Mouse (Mus musculus) CD8-positive naive resting alpha-beta T cell, adult 2 months (primary cell): ENCODE data around the gene Trim14.

Source experiments
- DNase-seq, 2 experiments: peaks; one replicate each; pipeline ENCODE4 v3.0.0; 2022; ENCODE audit warnings: low read depth in 2 of 2, low spot score in 2 of 2

Trim14 gene

GRCm38 (mm10) chr4:46447461-46447860 is 88.5 kb downstream of the Trim14 start:
- DNase-seq, result no peak

- DNase-seq, result no peak
These were observed 90.5 kb downstream of the Trim14 start for GRCm38 (mm10) chr4:46445237-46445945.
